Mouse (Mus musculus) left cerebral cortex, postnatal 10 days (tissue): ENCODE results near the gene Hoxa4. TPM values are rescaled to one million over a fixed set of nuclear protein-coding genes. Genes with fewer than 3 reads are reported as not detected.

Experiments used
- microRNA-seq: library from miRNA; unstranded; fragments of <30 nt; microRNA quantifications from one replicate; pipeline ENCODE4 v1.2.0, GENCODE M21; 2022
- total RNA-seq, 2 experiments: library from RNA; stranded (reverse); gene quantifications; 2 replicates each; pipeline ENCODE4 v1.2.3; 2021

The Hoxa4 gene
- total RNA-seq, 2 experiments from 2014 or later = not detected

Small RNAs within 50 kb of the gene (microRNA-seq; reads per million reads assigned to microRNA genes)
- 2.3 reads per million for gene Mir196b

Other genes starting within 250 kb of the Hoxa4 start
- 1 to 10 TPM; 6.4 to 7.7 TPM for gene Skap2, start 179.2 kb downstream of the Hoxa4 start, total RNA-seq
- not detected for gene Hoxa1, start 33.4 kb downstream of the Hoxa4 start, total RNA-seq
- not detected for gene Hoxa2, start 26.9 kb downstream of the Hoxa4 start, total RNA-seq
- not detected for gene 5730596B20Rik, start 14.3 kb downstream of the Hoxa4 start, total RNA-seq
- not detected for gene Hoxa5, start 12.8 kb upstream of the Hoxa4 start, total RNA-seq
- gene Hoxa6, start 17.0 kb upstream of the Hoxa4 start, total RNA-seq = not detected
- not detected for gene Hoxa3, start 21.6 kb upstream of the Hoxa4 start, total RNA-seq
- gene Gm28308, start 21.6 kb upstream of the Hoxa4 start, total RNA-seq = not detected
- not detected for gene Hoxa7, start 30.1 kb upstream of the Hoxa4 start, total RNA-seq
- gene Hoxa9, start 39.3 kb upstream of the Hoxa4 start, total RNA-seq = not detected
- gene Hoxa10, start 49.1 kb upstream of the Hoxa4 start, total RNA-seq = not detected
- gene Hoxa11, start 54.1 kb upstream of the Hoxa4 start, total RNA-seq = not detected
- gene Hoxa13, start 69.1 kb upstream of the Hoxa4 start, total RNA-seq = not detected
- not detected for gene Evx1, start 121.7 kb upstream of the Hoxa4 start, total RNA-seq